Mouse (Mus musculus) liver, adult 2 months (tissue): ENCODE data around the gene Plcl2. TPM values are rescaled to one million over a fixed set of nuclear protein-coding genes. Genes with fewer than 3 reads are reported as not detected.

Experiments used
- DNase-seq: peaks from one replicate; pipeline ENCODE4 v3.0.0-alpha.2; 2011; ENCODE audit warnings: low read depth, low spot score; ENCODE audit errors: extremely low read depth
- H3K27ac ChIP-seq: fragments of 200-500 bp; replicated peaks from 2 replicates; pipeline ENCODE4 v1.5.1; 2012; ENCODE audit warnings: low read depth, mild to moderate bottlenecking, control low read depth, inconsistent platforms, low read length; ENCODE audit not compliant: insufficient read depth
- H3K27me3 ChIP-seq: fragments of 200-500 bp; 2 replicates; pipeline ENCODE4 v1.6.1; 2012; ENCODE audit warnings: mild to moderate bottlenecking, moderate library complexity, low read length, inconsistent platforms; ENCODE audit not compliant: control insufficient read depth, insufficient read depth
- H3K36me3 ChIP-seq: fragments of 200-500 bp; 2 replicates; pipeline ENCODE4 v1.6.1; 2012; ENCODE audit warnings: low read length, inconsistent platforms; ENCODE audit not compliant: control insufficient read depth, insufficient read depth
- H3K4me1 ChIP-seq: fragments of 200-500 bp; 2 replicates; pipeline ENCODE4 v1.6.1; 2011; ENCODE audit warnings: low read length; ENCODE audit not compliant: control insufficient read depth, insufficient read depth
- H3K4me3 ChIP-seq: fragments of 200-500 bp; 2 replicates; pipeline ENCODE4 v1.5.1; 2011; ENCODE audit warnings: low read depth, mild to moderate bottlenecking, control low read depth, low read length, moderate library complexity; ENCODE audit not compliant: insufficient read depth
- H3K79me2 ChIP-seq: fragments of 200-500 bp; 2 replicates; pipeline ENCODE4 v1.6.1; 2012; ENCODE audit warnings: inconsistent platforms, mild to moderate bottlenecking, low read length, moderate library complexity; ENCODE audit not compliant: control insufficient read depth, insufficient read depth
- H3K9ac ChIP-seq: fragments of 200-500 bp; 2 replicates; pipeline ENCODE4 v1.6.1; 2012; ENCODE audit warnings: low read depth, mild to moderate bottlenecking, control low read depth, inconsistent platforms, low read length
- CTCF ChIP-seq: fragments of 200-500 bp; IDR thresholded peaks from 2 replicates; pipeline ENCODE4 v1.5.1; 2011; ENCODE audit warnings: low read depth, low read length, control low read depth
- POLR2A ChIP-seq: fragments of 200-500 bp; IDR thresholded peaks from 2 replicates; pipeline ENCODE4 v1.6.1; 2011; ENCODE audit warnings: low read length, control low read depth; ENCODE audit not compliant: insufficient read depth; ENCODE audit errors: extremely low read depth
- WGBS: fragments of 180-500 bp; shearing (Covaris S2); methylation state at CpG from one replicate; pipeline ENCODE4 v1.1.7; 2018; 5-methylcytosine and 5-hydroxymethylcytosine counted together
- polyA plus RNA-seq: library from polyadenylated mRNA; depleted of rRNA; stranded (reverse); fragments of >200 nt; gene quantifications from 2 replicates; pipeline ENCODE4 v1.2.3, GENCODE M21; 2012
- total RNA-seq: library from RNA; depleted of rRNA; stranded (reverse); fragments of >200 nt; gene quantifications from 2 replicates; pipeline ENCODE4 v1.2.3, GENCODE M21; 2014

The Plcl2 gene
- total and polyA plus RNA-seq, 2 experiments, result 4.2 to 12.4 TPM

DNA sequence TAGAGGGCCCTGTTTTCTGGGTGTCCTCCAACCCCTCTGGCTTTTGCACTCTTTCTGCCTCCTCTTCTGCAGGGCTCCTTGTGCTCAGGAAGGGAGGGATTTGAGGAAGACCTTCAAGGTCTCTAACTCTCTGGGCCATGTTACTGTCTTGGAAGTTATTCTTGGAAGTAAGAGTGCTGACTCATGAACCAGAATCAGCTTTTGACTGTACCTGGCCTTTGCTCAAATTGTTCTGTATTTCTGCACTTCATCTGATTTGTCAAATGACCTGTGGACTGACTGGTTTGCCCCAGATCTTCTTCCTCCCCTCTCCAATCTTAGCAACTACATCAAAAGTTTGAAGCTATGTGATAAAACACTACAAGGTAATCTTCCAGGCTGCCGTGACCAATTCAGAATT lies 91.5 kb downstream of the Plcl2 start:
- DNase-seq, result peak; percentile 70
- WGBS, result 92% methylated on average over 1 of the region's 1 CpGs
- no peak overlapping the region for H3K4me3 ChIP-seq

DNA sequence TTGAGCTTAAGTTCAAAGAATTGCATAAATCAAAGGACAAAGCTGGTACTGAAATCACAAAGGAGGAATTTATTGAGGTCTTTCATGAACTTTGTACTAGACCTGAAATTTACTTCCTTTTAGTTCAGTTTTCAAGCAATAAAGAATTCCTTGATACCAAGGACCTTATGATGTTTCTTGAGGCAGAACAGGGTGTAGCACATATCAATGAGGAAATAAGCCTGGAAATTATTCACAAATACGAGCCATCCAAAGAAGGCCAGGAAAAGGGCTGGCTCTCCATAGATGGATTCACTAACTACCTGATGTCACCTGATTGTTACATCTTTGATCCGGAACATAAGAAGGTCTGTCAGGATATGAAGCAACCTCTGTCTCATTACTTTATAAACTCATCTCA lies 97.7 kb downstream of the Plcl2 start:
- Histone ChIP-seq H3K9ac (no peak overlapping the region), H3K27me3 (no peaks in the 10 kb centered on the region), H3K79me2 (no peaks in the 10 kb centered on the region; the same call in 1 of the 2 replicates), H3K27ac (no peak overlapping the region), H3K4me1 (no peaks in the 10 kb centered on the region; the same call in 1 of the 2 replicates), H3K4me3 (no peak overlapping the region), H3K36me3 (peaks cover 8% of the 10 kb centered on the region; the same call in 1 of the 2 replicates)
- no peak for DNase-seq
- no peak for TF ChIP-seq CTCF
- WGBS, result 97% methylated on average over 2 of the region's 2 CpGs

More for the DNA sequence above, 91.5 kb downstream of the Plcl2 start:
- Histone ChIP-seq H3K27me3 (no peaks in the 10 kb centered on the region), H3K79me2 (no peaks in the 10 kb centered on the region; the same call in 1 of the 2 replicates), H3K27ac (no peak overlapping the region), H3K9ac (no peak overlapping the region), H3K36me3 (no peaks in the 10 kb centered on the region), H3K4me1 (peaks cover 7% of the 10 kb centered on the region)
- TF ChIP-seq POLR2A, result no peak
- TF ChIP-seq CTCF, result no peak

DNA sequence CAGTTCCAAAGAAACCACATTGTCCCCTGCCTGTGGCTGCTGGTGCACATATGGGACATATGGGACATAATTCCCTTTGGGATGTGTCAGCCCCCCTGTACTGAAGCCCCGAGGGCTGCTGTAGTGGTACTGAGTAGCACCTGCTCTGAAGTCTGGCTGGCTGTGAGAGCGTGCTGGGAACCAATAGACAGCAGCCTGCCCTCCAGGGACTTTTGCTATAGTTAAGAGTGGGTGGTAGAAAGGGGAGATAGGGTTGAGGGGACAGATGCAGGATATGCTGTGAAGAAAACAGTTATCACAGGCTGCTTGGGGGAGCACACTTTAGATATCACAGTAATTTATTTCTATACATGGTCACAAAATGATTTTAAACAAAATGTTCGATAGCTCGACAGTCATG lies 100.7 kb downstream of the Plcl2 start:
- no peak for DNase-seq
- Histone ChIP-seq H3K4me1 (no peaks in the 10 kb centered on the region; the same call in 1 of the 2 replicates), H3K79me2 (no peaks in the 10 kb centered on the region; the same call in 1 of the 2 replicates), H3K9ac (no peak overlapping the region), H3K36me3 (peaks cover 11% of the 10 kb centered on the region; the same call in 1 of the 2 replicates), H3K4me3 (no peak overlapping the region), H3K27ac (no peak overlapping the region), H3K27me3 (no peaks in the 10 kb centered on the region)
- TF ChIP-seq POLR2A, result no peak
- TF ChIP-seq CTCF, result no peak
- 97% methylated on average over 4 of the region's 4 CpGs for WGBS

DNA sequence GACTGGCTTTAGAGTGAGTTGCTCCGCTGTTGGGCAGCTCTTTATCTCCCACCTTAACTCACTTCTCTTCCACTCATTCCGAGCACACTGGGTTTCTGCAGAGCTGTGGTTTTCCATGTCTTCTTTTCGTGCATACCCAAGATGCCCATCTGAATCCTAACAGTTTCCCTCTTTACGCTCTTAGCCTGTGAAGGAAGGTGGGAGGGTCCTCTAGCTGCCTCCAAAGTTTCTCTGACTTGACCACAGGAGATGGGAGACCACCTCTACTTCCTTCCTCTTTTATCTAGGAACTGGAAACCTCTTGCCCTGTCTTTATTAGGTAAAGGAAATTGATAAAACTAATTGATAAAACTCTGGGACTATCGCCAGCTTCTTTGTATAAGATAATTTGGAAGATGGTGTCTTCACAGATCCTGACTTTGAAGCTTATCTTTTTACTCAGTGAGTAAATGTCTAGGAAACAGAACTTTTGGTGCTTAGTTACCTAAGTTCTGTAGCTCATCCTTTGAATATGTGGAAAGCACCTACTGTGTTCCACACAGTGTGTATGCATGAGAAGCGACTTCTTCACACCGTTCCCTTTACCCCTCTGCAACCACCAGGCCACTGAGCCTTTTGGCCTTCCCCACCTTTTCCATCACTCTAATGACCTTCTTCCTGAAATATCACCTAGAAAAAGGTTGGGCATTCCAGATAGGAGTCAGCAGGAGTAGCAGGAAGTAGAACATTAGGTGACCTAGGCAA lies 111.8 kb downstream of the Plcl2 start:
- 91% methylated on average over 7 of the region's 7 CpGs for WGBS

DNA sequence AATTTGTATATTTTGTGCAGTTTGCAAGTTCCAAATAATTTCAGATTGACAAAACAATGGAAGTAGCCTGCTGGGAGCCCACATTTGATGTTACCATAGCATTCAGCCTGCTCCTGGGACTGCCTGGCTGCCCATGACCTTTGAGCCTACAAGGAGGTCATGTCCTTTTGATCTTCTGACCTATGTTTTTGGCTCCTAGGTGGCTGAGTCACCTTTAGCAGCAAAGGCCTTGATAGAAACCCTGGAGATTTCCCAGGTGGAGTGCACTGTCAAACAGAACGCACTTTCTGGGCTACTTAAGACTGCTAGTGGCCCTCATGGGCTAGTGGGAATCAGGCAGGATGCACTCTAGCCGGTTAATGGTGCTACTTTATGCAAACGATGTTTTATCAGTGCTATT lies 112.8 kb downstream of the Plcl2 start:
- Histone ChIP-seq H3K27me3 (no peaks in the 10 kb centered on the region), H3K79me2 (no peaks in the 10 kb centered on the region), H3K4me3 (no peak overlapping the region), H3K9ac (no peak overlapping the region), H3K4me1 (peaks cover 7% of the 10 kb centered on the region), H3K27ac (peak overlapping the region; percentile 48; the same call in 1 of the 2 replicates), H3K36me3 (no peaks in the 10 kb centered on the region)
- peak; percentile 94 for DNase-seq
- 36% methylated on average over 3 of the region's 3 CpGs for WGBS
- TF ChIP-seq CTCF, result no peak
- no peak for TF ChIP-seq POLR2A

More for the DNA sequence above, 111.8 kb downstream of the Plcl2 start:
- Histone ChIP-seq H3K36me3 (no peaks in the 10 kb centered on the region), H3K4me1 (peaks cover 7% of the 10 kb centered on the region), H3K79me2 (no peaks in the 10 kb centered on the region; the same call in 1 of the 2 replicates), H3K27me3 (no peaks in the 10 kb centered on the region), H3K9ac (no peak overlapping the region), H3K4me3 (no peak overlapping the region), H3K27ac (no peak overlapping the region)
- no peak for DNase-seq
- TF ChIP-seq POLR2A (no peak), CTCF (no peak)

DNA sequence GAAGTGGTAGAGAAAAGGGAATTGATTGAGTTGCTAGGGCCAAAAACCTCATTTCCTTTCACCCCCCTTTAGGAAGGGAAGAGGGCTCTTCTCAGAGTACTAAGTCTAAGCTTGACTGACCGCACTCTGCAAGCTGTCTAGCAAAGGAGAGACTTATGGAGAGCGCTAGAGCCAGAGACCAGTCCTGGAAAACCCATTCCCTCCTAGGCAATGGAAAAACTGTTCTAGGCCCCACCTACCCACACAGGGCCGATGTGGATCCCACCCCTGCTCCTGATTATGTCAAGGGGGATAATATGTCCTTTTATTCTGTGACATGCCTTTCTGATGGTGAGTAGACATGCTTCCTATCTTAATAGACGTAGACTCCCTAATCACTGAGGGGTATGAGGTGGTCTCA lies 116.4 kb downstream of the Plcl2 start:
- 96% methylated on average over 4 of the region's 4 CpGs for WGBS
- H3K36me3 ChIP-seq, result no peaks in the 10 kb centered on the region
- no peak overlapping the region for H3K9ac ChIP-seq
- no peak overlapping the region for H3K27ac ChIP-seq
- H3K79me2 ChIP-seq, result no peaks in the 10 kb centered on the region; the same call in 1 of the 2 replicates
- DNase-seq, result no peak
- TF ChIP-seq CTCF (no peak), POLR2A (no peak)
- peaks cover 7% of the 10 kb centered on the region for H3K4me1 ChIP-seq
- H3K4me3 ChIP-seq, result no peak overlapping the region
- H3K27me3 ChIP-seq, result no peaks in the 10 kb centered on the region
